Mouse (Mus musculus): ENCODE data around the gene Scml4. TPM values are rescaled to one million over a fixed set of nuclear protein-coding genes. Genes with fewer than 3 reads are reported as not detected.

Scml4 gene
- polyA plus RNA-seq, 1 experiment from 2014 or later: 1.6 TPM

GRCm38 (mm10) chr10:42962181-42962601, 102.0 kb downstream of the Scml4 start:
- H3K4me2 ChIP-seq (ENCODE audit: low read depth, low read length): no peak overlapping the region
- no peaks in the 10 kb centered on the region for H3K36me3 ChIP-seq (ENCODE audit: control insufficient read depth, insufficient read depth, low read length)
- H3K9me3 ChIP-seq (ENCODE audit: control insufficient read depth, low read length): no peaks in the 10 kb centered on the region
- no peak for ATAC-seq (ENCODE audit: low read depth)
- 46% methylated on average over 6 of the region's 6 CpGs for WGBS
- H3K27me3 ChIP-seq (replicated peaks; ENCODE audit: control insufficient read depth, insufficient read depth, low read length): no peaks in the 10 kb centered on the region
- peak; percentile 76 for DNase-seq (ENCODE audit: low spot score)
- H3K4me3 ChIP-seq (ENCODE audit: low read depth, low read length): no peak overlapping the region
- peaks cover 10% of the 10 kb centered on the region; the same call in 1 of the 2 replicates for H3K4me1 ChIP-seq (ENCODE audit: control insufficient read depth, insufficient read depth, low read length)
- peak overlapping the region; percentile 11; the same call in 1 of the 2 replicates for H3K27ac ChIP-seq (replicated peaks; ENCODE audit: low read depth, low read length)
- H3K9ac ChIP-seq (ENCODE audit: low read depth, low read length): no peak overlapping the region

GRCm38 (mm10) chr10:42962655-42963054, 102.5 kb downstream of the Scml4 start:
- peak overlapping the region; percentile 11; the same call in 1 of the 2 replicates for H3K27ac ChIP-seq (replicated peaks; ENCODE audit: low read depth, low read length)
- WGBS: 79% methylated on average over 13 of the region's 13 CpGs
- ATAC-seq (ENCODE audit: low read depth): no peak

GRCm38 (mm10) chr10:42963061-42963460, 102.9 kb downstream of the Scml4 start:
- ATAC-seq (ENCODE audit: low read depth) (no peak), DNase-seq (ENCODE audit: low spot score) (no peak)
- Histone ChIP-seq H3K4me2 (ENCODE audit: low read depth, low read length) (no peak overlapping the region), H3K4me1 (ENCODE audit: control insufficient read depth, insufficient read depth, low read length) (peaks cover 7% of the 10 kb centered on the region; the same call in 1 of the 2 replicates), H3K27ac (replicated peaks; ENCODE audit: low read depth, low read length) (no peak overlapping the region), H3K4me3 (ENCODE audit: low read depth, low read length) (no peak overlapping the region), H3K36me3 (ENCODE audit: control insufficient read depth, insufficient read depth, low read length) (no peaks in the 10 kb centered on the region), H3K9ac (ENCODE audit: low read depth, low read length) (no peak overlapping the region), H3K27me3 (replicated peaks; ENCODE audit: control insufficient read depth, insufficient read depth, low read length) (no peaks in the 10 kb centered on the region), H3K9me3 (ENCODE audit: control insufficient read depth, low read length) (no peaks in the 10 kb centered on the region)
- 89% methylated on average over 2 of the region's 2 CpGs for WGBS

More at GRCm38 (mm10) chr10:42962655-42963054, 102.5 kb downstream of the Scml4 start:
- no peaks in the 10 kb centered on the region for H3K27me3 ChIP-seq (replicated peaks; ENCODE audit: control insufficient read depth, insufficient read depth, low read length)
- H3K4me2 ChIP-seq (ENCODE audit: low read depth, low read length): no peak overlapping the region
- no peak overlapping the region for H3K9ac ChIP-seq (ENCODE audit: low read depth, low read length)
- no peaks in the 10 kb centered on the region for H3K36me3 ChIP-seq (ENCODE audit: control insufficient read depth, insufficient read depth, low read length)
- DNase-seq (ENCODE audit: low spot score): no peak
- H3K9me3 ChIP-seq (ENCODE audit: control insufficient read depth, low read length): no peaks in the 10 kb centered on the region
- H3K4me1 ChIP-seq (ENCODE audit: control insufficient read depth, insufficient read depth, low read length): peaks cover 10% of the 10 kb centered on the region; the same call in 1 of the 2 replicates
- no peak overlapping the region for H3K4me3 ChIP-seq (ENCODE audit: low read depth, low read length)

- DNase-seq (ENCODE audit: low spot score): no peak
- H3K36me3 ChIP-seq (ENCODE audit: control insufficient read depth, insufficient read depth, low read length): no peaks in the 10 kb centered on the region
- H3K27ac ChIP-seq (replicated peaks; ENCODE audit: low read depth, low read length): no peak overlapping the region
- no peak overlapping the region for H3K4me3 ChIP-seq (ENCODE audit: low read depth, low read length)
- no peak overlapping the region for H3K4me2 ChIP-seq (ENCODE audit: low read depth, low read length)
- H3K4me1 ChIP-seq (ENCODE audit: control insufficient read depth, insufficient read depth, low read length): peaks cover 5% of the 10 kb centered on the region; the same call in 1 of the 2 replicates
- WGBS: 12% methylated on average over 2 of the region's 2 CpGs
- H3K9ac ChIP-seq (ENCODE audit: low read depth, low read length): no peak overlapping the region
- H3K27me3 ChIP-seq (replicated peaks; ENCODE audit: control insufficient read depth, insufficient read depth, low read length): no peaks in the 10 kb centered on the region
- H3K9me3 ChIP-seq (ENCODE audit: control insufficient read depth, low read length): no peaks in the 10 kb centered on the region
- ATAC-seq (ENCODE audit: low read depth): no peak
These were observed 108.2 kb downstream of the Scml4 start for GRCm38 (mm10) chr10:42968332-42968731.

- no peak overlapping the region for H3K4me3 ChIP-seq (ENCODE audit: low read depth, low read length)
- H3K27ac ChIP-seq (replicated peaks; ENCODE audit: low read depth, low read length): no peak overlapping the region
- ATAC-seq (ENCODE audit: low read depth): peak; percentile 87
- no peaks in the 10 kb centered on the region for H3K9me3 ChIP-seq (ENCODE audit: control insufficient read depth, low read length)
- no peaks in the 10 kb centered on the region for H3K27me3 ChIP-seq (replicated peaks; ENCODE audit: control insufficient read depth, insufficient read depth, low read length)
- H3K36me3 ChIP-seq (ENCODE audit: control insufficient read depth, insufficient read depth, low read length): no peaks in the 10 kb centered on the region
- DNase-seq (ENCODE audit: low spot score): peak; percentile 88
- H3K4me2 ChIP-seq (ENCODE audit: low read depth, low read length): peak overlapping the region; percentile 24
- H3K4me1 ChIP-seq (ENCODE audit: control insufficient read depth, insufficient read depth, low read length): peaks cover 5% of the 10 kb centered on the region; the same call in 1 of the 2 replicates
- 37% methylated on average over 14 of the region's 18 CpGs for WGBS
- no peak overlapping the region for H3K9ac ChIP-seq (ENCODE audit: low read depth, low read length)
These were observed 112.5 kb downstream of the Scml4 start for GRCm38 (mm10) chr10:42972504-42973172.

- no peaks in the 10 kb centered on the region for H3K36me3 ChIP-seq (ENCODE audit: control insufficient read depth, insufficient read depth, low read length)
- no peak overlapping the region for H3K4me2 ChIP-seq (ENCODE audit: low read depth, low read length)
- no peaks in the 10 kb centered on the region for H3K9me3 ChIP-seq (ENCODE audit: control insufficient read depth, low read length)
- H3K27ac ChIP-seq (replicated peaks; ENCODE audit: low read depth, low read length): no peak overlapping the region
- ATAC-seq (ENCODE audit: low read depth): no peak
- no peaks in the 10 kb centered on the region for H3K27me3 ChIP-seq (replicated peaks; ENCODE audit: control insufficient read depth, insufficient read depth, low read length)
- no peak overlapping the region for H3K9ac ChIP-seq (ENCODE audit: low read depth, low read length)
- 53% methylated on average over 4 of the region's 4 CpGs for WGBS
- H3K4me3 ChIP-seq (ENCODE audit: low read depth, low read length): no peak overlapping the region
- H3K4me1 ChIP-seq (ENCODE audit: control insufficient read depth, insufficient read depth, low read length): peaks cover 5% of the 10 kb centered on the region; the same call in 1 of the 2 replicates
- DNase-seq (ENCODE audit: low spot score): no peak
These were observed 113.4 kb downstream of the Scml4 start for GRCm38 (mm10) chr10:42973537-42973936.

- ATAC-seq (ENCODE audit: low read depth): no peak
- H3K9me3 ChIP-seq (ENCODE audit: control insufficient read depth, low read length): no peaks in the 10 kb centered on the region
- 75% methylated on average over 6 of the region's 6 CpGs for WGBS
- H3K9ac ChIP-seq (ENCODE audit: low read depth, low read length): no peak overlapping the region
- no peak overlapping the region for H3K27ac ChIP-seq (replicated peaks; ENCODE audit: low read depth, low read length)
- no peak overlapping the region for H3K4me3 ChIP-seq (ENCODE audit: low read depth, low read length)
- H3K36me3 ChIP-seq (ENCODE audit: control insufficient read depth, insufficient read depth, low read length): no peaks in the 10 kb centered on the region
- peaks cover 5% of the 10 kb centered on the region; the same call in 1 of the 2 replicates for H3K4me1 ChIP-seq (ENCODE audit: control insufficient read depth, insufficient read depth, low read length)
- DNase-seq (ENCODE audit: low spot score): no peak
- H3K27me3 ChIP-seq (replicated peaks; ENCODE audit: control insufficient read depth, insufficient read depth, low read length): no peaks in the 10 kb centered on the region
- no peak overlapping the region for H3K4me2 ChIP-seq (ENCODE audit: low read depth, low read length)
These were observed 116.4 kb downstream of the Scml4 start for GRCm38 (mm10) chr10:42976577-42976976.

- Histone ChIP-seq H3K4me3 (ENCODE audit: low read depth, low read length) (no peak overlapping the region), H3K4me1 (ENCODE audit: control insufficient read depth, insufficient read depth, low read length) (no peaks in the 10 kb centered on the region), H3K9ac (ENCODE audit: low read depth, low read length) (no peak overlapping the region), H3K36me3 (ENCODE audit: control insufficient read depth, insufficient read depth, low read length) (no peaks in the 10 kb centered on the region), H3K27ac (replicated peaks; ENCODE audit: low read depth, low read length) (no peak overlapping the region), H3K4me2 (ENCODE audit: low read depth, low read length) (no peak overlapping the region), H3K9me3 (ENCODE audit: control insufficient read depth, low read length) (no peaks in the 10 kb centered on the region), H3K27me3 (replicated peaks; ENCODE audit: control insufficient read depth, insufficient read depth, low read length) (no peaks in the 10 kb centered on the region)
- 65% methylated on average over 3 of the region's 3 CpGs for WGBS
- no peak for DNase-seq (ENCODE audit: low spot score)
- no peak for ATAC-seq (ENCODE audit: low read depth)
These were observed 118.2 kb downstream of the Scml4 start for GRCm38 (mm10) chr10:42978346-42978745.

Measured in embryonic facial prominence, embryonic 14.5 days (tissue).